Mouse (Mus musculus) liver, embryonic 15.5 days (tissue): ENCODE data around the gene Gm20509. TPM values are rescaled to one million over a fixed set of nuclear protein-coding genes. Genes with fewer than 3 reads are reported as not detected.
A peak's percentile ranks its signal among the peaks of the same experiment; 100 is the strongest.

Source experiments
- ATAC-seq: fragments of 200-750 bp; cut with Nextera tagmentation; 2 replicates; pipeline ENCODE4 v1.8.0; 2017; ENCODE audit warnings: moderate number of reproducible peaks, mild to moderate bottlenecking, moderate library complexity; ENCODE audit not compliant: insufficient read depth
- H3K27ac ChIP-seq: fragments of 300-500 bp; sonication (generic); replicated peaks from 2 replicates; pipeline ENCODE4 v1.5.1; 2015; ENCODE audit warnings: mild to moderate bottlenecking, inconsistent platforms
- H3K27me3 ChIP-seq: fragments of 300-500 bp; sonication (generic); 2 replicates; pipeline ENCODE4 v1.6.1; 2015; ENCODE audit warnings: mild to moderate bottlenecking, inconsistent platforms
- H3K36me3 ChIP-seq: fragments of 300-500 bp; sonication (generic); replicated peaks from 2 replicates; pipeline ENCODE4 v1.6.1; 2015; ENCODE audit warnings: moderate library complexity, mild to moderate bottlenecking, inconsistent platforms
- H3K4me1 ChIP-seq: fragments of 300-500 bp; sonication (generic); replicated peaks from 2 replicates; pipeline ENCODE4 v1.6.1; 2015; ENCODE audit warnings: inconsistent platforms
- H3K4me2 ChIP-seq: fragments of 300-500 bp; sonication (generic); 2 replicates; pipeline ENCODE4 v1.6.1; 2015; ENCODE audit warnings: moderate library complexity, mild to moderate bottlenecking, inconsistent platforms
- H3K4me3 ChIP-seq: fragments of 300-500 bp; sonication (generic); replicated peaks from 2 replicates; pipeline ENCODE4 v1.5.1; 2015; ENCODE audit warnings: mild to moderate bottlenecking, inconsistent platforms
- H3K9ac ChIP-seq: fragments of 300-500 bp; sonication (generic); 2 replicates; pipeline ENCODE4 v1.6.1; 2015; ENCODE audit warnings: moderate library complexity, mild to moderate bottlenecking, inconsistent platforms
- H3K9me3 ChIP-seq: fragments of 300-500 bp; sonication (generic); replicated peaks from 2 replicates; pipeline ENCODE4 v1.6.1; 2016; ENCODE audit warnings: inconsistent platforms
- WGBS: fragments of 180-500 bp; shearing (Covaris S2); methylation state at CpG from one replicate; pipeline ENCODE4 v1.1.7; 2015; ENCODE audit warnings: mixed read lengths; ENCODE audit not compliant: insufficient replicate concordance; 5-methylcytosine and 5-hydroxymethylcytosine counted together
- polyA plus RNA-seq: library from polyadenylated mRNA; unstranded; fragments of >200 nt; fragmentation: Nextera tagmentation; extraction: Ambion mirVana; gene quantifications from 2 replicates; pipeline ENCODE4 v1.2.1, GENCODE M21; 2015

Gm20509 gene
- polyA plus RNA-seq, 1 experiment from 2014 or later = not detected

DNA sequence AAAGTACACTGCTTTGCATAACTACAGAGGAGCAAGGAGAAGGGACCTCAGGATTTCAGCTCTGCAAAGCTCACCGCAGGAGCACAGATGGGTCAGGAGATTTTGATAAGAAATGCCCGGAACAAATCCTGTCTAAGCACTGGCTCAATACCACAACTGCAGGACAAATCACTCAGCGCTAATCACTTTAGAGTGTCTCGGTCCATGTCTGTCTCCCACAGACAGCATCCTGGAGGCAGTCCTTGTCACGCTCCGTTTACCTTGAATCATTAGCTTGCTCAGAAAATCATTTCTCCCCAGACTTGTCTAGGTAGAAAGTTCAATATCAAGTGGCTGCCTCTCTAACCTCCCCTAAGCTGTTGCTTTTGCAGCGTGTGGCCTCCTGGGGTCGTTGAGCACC lies 27.6 kb downstream of the Gm20509 start:
- no peak overlapping the region for H3K27ac ChIP-seq
- no peaks in the 10 kb centered on the region for H3K9me3 ChIP-seq
- H3K4me2 ChIP-seq = no peak overlapping the region
- WGBS = 72% methylated on average over 8 of the region's 8 CpGs
- H3K36me3 ChIP-seq = peaks cover 43% of the 10 kb centered on the region
- no peak overlapping the region for H3K4me3 ChIP-seq
- H3K27me3 ChIP-seq = no peaks in the 10 kb centered on the region
- H3K4me1 ChIP-seq = 0 out of 2 replicates have a peak, but pooled peaks cover 1% of the 10 kb centered on the region
- H3K9ac ChIP-seq = no peak overlapping the region
- no peak for ATAC-seq

DNA sequence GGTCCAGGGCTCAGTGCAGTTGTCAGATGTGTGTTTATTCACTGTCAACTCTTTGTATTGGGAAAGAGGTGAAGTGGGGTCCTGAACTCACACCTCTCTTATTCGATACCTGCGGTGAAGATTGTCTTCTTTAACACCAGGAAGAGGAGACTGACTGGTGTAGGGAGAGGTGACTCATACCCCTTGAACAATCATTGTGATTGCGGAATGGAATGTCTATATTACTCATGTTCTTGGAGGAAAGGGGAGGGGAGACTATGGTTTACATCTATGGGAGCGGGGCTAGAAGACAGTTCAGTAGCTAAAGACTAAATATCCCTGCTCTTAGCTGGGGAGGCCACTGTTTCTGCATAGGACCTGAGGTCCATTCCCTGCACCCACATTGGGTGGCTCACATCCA lies 28.3 kb downstream of the Gm20509 start:
- H3K9ac ChIP-seq = no peak overlapping the region
- no peaks in the 10 kb centered on the region for H3K4me1 ChIP-seq
- H3K36me3 ChIP-seq = peaks cover 38% of the 10 kb centered on the region
- H3K9me3 ChIP-seq = no peaks in the 10 kb centered on the region
- H3K27ac ChIP-seq = no peak overlapping the region
- H3K4me2 ChIP-seq = no peak overlapping the region
- H3K27me3 ChIP-seq = no peaks in the 10 kb centered on the region
- WGBS = 83% methylated on average over 4 of the region's 4 CpGs
- no peak for ATAC-seq
- H3K4me3 ChIP-seq = no peak overlapping the region

DNA sequence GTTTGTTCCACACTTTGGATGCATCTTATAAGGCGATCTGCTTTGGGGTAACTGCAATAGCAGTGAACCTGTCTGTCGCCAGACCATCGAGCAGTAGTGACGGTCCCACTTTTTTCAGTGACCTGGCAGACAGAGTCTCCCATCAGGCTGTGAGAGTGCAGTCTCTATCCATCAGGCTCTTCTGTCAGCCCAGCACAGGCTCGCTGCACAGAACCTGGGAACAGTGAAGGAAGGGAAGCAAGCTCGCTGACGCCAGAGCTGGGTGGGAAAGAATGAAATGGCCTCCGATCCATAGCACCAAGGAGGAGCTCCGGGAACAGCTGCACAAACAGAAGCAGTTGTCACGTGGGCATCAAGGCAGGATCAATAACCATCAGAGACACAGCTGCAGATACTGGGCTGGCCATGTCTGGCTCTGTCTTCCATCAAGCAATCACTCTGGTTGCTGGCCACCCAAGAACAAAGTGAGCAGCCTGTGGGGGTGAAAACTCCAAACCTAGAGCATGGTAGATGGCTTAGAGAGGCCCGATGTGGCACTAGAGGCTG lies 35.1 kb downstream of the Gm20509 start:
- Histone ChIP-seq H3K9ac (no peak overlapping the region), H3K36me3 (no peaks in the 10 kb centered on the region), H3K4me1 (no peaks in the 10 kb centered on the region), H3K4me3 (no peak overlapping the region), H3K27ac (no peak overlapping the region), H3K9me3 (no peaks in the 10 kb centered on the region), H3K27me3 (no peaks in the 10 kb centered on the region), H3K4me2 (no peak overlapping the region)
- WGBS = 48% methylated on average over 11 of the region's 11 CpGs
- ATAC-seq = no peak

DNA sequence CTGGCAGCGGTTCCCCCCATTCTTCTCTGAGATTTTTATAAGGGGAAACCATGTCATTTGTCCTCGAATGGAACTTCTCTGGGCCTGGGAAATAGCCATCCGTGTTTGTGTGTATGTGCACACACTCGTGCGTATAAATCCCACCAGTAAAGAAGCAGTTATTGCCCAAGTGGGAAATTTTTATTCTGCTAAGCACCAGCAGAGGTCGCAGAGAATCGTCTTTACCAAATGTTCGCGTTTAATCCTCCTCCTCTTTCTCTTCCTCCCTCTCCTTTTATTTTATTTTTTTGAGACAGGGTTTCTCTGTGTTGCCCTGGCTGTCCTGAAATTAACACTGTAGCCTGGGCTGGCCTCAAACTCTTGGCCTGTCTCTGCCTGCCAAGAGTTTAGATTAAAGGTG lies 52.1 kb downstream of the Gm20509 start:
- Histone ChIP-seq H3K9ac (no peak overlapping the region), H3K4me1 (no peaks in the 10 kb centered on the region), H3K4me2 (no peak overlapping the region), H3K27ac (no peak overlapping the region), H3K36me3 (no peaks in the 10 kb centered on the region), H3K9me3 (peaks cover 8% of the 10 kb centered on the region), H3K4me3 (no peak overlapping the region), H3K27me3 (no peaks in the 10 kb centered on the region)
- no peak for ATAC-seq
- 42% methylated on average over 9 of the region's 9 CpGs for WGBS

DNA sequence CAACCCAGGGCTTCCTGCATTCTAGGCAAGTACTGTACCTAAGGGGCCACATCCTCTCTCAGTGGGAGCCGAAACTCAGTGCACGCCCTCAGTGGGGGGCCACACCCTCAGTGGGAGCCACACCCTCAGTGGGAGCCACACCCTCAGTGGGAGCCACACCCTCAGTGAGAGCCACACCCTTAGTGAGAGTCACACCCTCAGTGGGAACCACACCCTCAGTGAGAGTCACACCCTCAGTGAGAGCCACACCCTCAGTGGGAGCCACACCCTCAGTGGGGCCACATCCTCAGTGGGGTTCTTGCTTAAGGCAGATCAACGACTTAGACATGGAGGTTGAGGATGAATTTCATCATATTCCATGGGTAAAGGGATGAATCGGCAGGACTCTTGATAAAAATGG lies 55.7 kb downstream of the Gm20509 start:
- Histone ChIP-seq H3K27ac (peak overlapping the region; percentile 33; the same call in 1 of the 2 replicates), H3K4me3 (no peak overlapping the region), H3K27me3 (no peaks in the 10 kb centered on the region), H3K36me3 (no peaks in the 10 kb centered on the region), H3K9me3 (peaks cover 8% of the 10 kb centered on the region), H3K4me2 (no peak overlapping the region), H3K4me1 (no peaks in the 10 kb centered on the region), H3K9ac (no peak overlapping the region)
- ATAC-seq = no peak
- 54% methylated on average over 4 of the region's 4 CpGs for WGBS

DNA sequence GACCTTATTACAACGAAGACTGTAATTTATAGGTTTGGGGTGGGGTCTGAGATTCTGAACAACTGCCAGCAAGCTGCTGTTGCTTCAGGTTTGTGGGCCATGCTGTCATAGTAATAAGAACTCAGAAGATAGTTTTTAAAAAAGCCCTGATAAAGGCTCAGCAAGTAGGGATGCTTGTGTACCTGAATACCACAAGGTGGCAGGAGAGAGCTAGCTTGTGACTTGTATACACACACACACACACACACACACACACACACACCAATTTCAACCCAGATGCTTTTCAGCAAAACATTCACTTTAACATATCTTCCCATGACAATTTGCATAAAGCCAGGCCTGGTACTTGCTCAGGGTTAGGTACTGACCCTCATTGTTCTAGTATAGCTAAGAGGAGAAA lies 57.0 kb downstream of the Gm20509 start:
- Histone ChIP-seq H3K9ac (no peak overlapping the region), H3K27ac (no peak overlapping the region), H3K27me3 (no peaks in the 10 kb centered on the region), H3K36me3 (no peaks in the 10 kb centered on the region), H3K4me1 (no peaks in the 10 kb centered on the region), H3K4me3 (no peak overlapping the region), H3K4me2 (no peak overlapping the region), H3K9me3 (peaks cover 8% of the 10 kb centered on the region)
- ATAC-seq = no peak
- WGBS = 32% methylated on average over 1 of the region's 1 CpGs

DNA sequence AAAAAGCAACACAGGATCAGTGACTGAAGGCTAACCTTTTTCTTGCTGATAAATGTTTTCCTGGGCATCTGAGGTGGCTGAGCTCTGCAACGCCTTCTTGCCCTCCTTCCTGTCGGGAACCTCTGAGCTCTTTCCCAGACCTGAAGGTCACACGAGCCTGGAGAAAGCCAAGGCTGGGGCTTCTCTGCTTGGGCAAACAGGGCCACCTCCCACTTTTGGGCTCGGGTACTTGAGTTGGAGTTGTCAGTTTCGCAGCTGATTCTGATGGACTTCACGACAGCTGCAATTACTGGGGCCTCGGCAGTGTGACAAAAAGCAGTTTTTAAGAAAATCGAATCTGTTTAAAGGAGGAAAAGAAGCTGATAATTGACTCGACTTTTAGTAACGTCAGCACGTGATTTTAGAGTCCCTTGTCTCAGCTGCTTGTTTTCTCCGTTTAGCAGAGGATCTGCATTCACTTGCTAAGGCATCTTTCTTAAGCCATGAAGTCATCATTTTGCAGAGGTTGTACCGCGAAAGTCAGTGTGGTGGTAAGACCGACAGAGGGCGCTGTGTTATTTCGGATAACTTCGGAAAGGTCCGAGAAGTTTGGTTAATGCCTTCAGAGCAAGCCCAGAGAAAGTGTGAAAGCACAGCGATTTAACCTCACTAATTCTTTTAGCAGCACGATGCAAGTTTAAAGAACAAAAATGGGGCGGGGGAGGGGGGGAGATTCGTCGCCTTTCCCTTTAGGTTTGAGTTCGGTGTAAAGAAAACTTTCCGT lies 60.5 kb downstream of the Gm20509 start:
- Histone ChIP-seq H3K9ac (no peak overlapping the region), H3K27ac (no peak overlapping the region), H3K4me3 (no peak overlapping the region; the same call in 1 of the 2 replicates), H3K36me3 (no peaks in the 10 kb centered on the region), H3K4me1 (no peaks in the 10 kb centered on the region), H3K4me2 (peak overlapping the region; percentile 50), H3K27me3 (no peaks in the 10 kb centered on the region), H3K9me3 (peaks cover 5% of the 10 kb centered on the region)
- WGBS = 19% methylated on average over 26 of the region's 26 CpGs
- no peak for ATAC-seq

DNA sequence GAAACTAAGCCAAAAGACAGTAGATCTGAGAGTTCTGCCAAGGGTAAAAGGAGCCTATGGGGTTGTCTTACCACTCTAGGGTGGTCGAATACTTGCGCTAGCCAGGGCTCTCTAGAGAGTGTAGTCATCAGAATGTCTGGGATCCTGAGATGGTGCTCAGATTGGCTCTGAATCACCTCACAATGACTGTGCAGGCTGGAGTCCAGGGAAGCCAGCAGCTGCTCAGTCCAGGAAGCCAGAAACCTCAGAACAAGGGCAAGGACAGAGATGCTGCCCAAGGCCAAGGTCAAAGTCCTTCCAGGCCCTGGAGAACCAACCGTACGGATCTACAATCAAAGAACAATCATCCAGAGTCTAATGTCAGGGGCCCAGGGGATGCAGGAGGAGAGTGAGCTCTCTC lies 63.4 kb downstream of the Gm20509 start:
- Histone ChIP-seq H3K4me3 (no peak overlapping the region), H3K4me2 (no peak overlapping the region), H3K4me1 (no peaks in the 10 kb centered on the region), H3K9me3 (no peaks in the 10 kb centered on the region), H3K27ac (no peak overlapping the region), H3K9ac (no peak overlapping the region), H3K36me3 (no peaks in the 10 kb centered on the region), H3K27me3 (no peaks in the 10 kb centered on the region)
- 76% methylated on average over 4 of the region's 4 CpGs for WGBS
- ATAC-seq = no peak

Other genes with a start within 250 kb of the Gm20509 start
- 0.10 and 0.12 TPM in 2 replicates for gene Pygo1, start 176.8 kb upstream of the Gm20509 start, polyA plus RNA-seq
- 0.14 and 0.20 TPM in 2 replicates for gene Dyx1c1, start 143.7 kb upstream of the Gm20509 start, polyA plus RNA-seq
- gene Gm44503, start 143.6 kb upstream of the Gm20509 start, polyA plus RNA-seq = not detected in 2 replicates
- 2.4 and 2.5 TPM in 2 replicates for gene Ccpg1os, start 117.1 kb upstream of the Gm20509 start, polyA plus RNA-seq
- gene Ccpg1, start 117.0 kb upstream of the Gm20509 start, polyA plus RNA-seq = 11.4 and 11.8 TPM in 2 replicates
- 4.3 and 4.6 TPM in 2 replicates for gene Pigb, start 62.1 kb upstream of the Gm20509 start, polyA plus RNA-seq
- 6.6 and 7.5 TPM in 2 replicates for gene Rab27a, start 57.6 kb upstream of the Gm20509 start, polyA plus RNA-seq
- gene Khdc3, start 634 bp upstream of the Gm20509 start, polyA plus RNA-seq = 0.05 TPM in 1 of 2 replicates, not detected in the other
- 40.0 and 41.0 TPM in 2 replicates for gene Rsl24d1, start 11.0 kb downstream of the Gm20509 start, polyA plus RNA-seq